Mouse (Mus musculus) CD4-positive, CD25-positive, alpha-beta regulatory T cell, adult 4 months (primary cell): ENCODE results near the gene Olfr402. TPM values are rescaled to one million over a fixed set of nuclear protein-coding genes. Genes with fewer than 3 reads are reported as not detected.
"Not testable (repeated sequence)": the region's sequence is repeated elsewhere in the genome, so short reads cannot be mapped to it uniquely, and the experiment has no call there.

ENCODE experiments used
- ATAC-seq: one replicate; pipeline ENCODE4 v1.8.0; 2017
- polyA plus RNA-seq, 2 experiments: library from polyadenylated mRNA; unstranded; fragments of 100-300 nt; shearing (Covaris generic); gene quantifications; one replicate each; pipeline ENCODE4 v1.2.1; 2017

The Olfr402 gene
- polyA plus RNA-seq: not detected

GRCm38 (mm10) chr11:74153229-74153628, at the start of gene Olfr402:
Gene Olfr402, plus strand, starts transcription at chr11:74153529.
- no peak for ATAC-seq

- no peak for ATAC-seq
These were observed 48.3 kb upstream of the Olfr402 start for GRCm38 (mm10) chr11:74105066-74105465.

GRCm38 (mm10) chr11:74113412-74113811, 39.9 kb upstream of the Olfr402 start, which contains the start of gene Olfr401:
Gene Olfr401, plus strand, starts transcription at chr11:74113712.
- ATAC-seq: no peak

- not testable (repeated sequence) for ATAC-seq
These were observed 13.3 kb upstream of the Olfr402 start for GRCm38 (mm10) chr11:74140001-74140400.

- no peak for ATAC-seq
These were observed 7.5 kb upstream of the Olfr402 start for GRCm38 (mm10) chr11:74145866-74146265.

- ATAC-seq: no peak
These were observed 15.4 kb downstream of the Olfr402 start for GRCm38 (mm10) chr11:74168771-74169170.

- no peak for ATAC-seq
These were observed 29.8 kb downstream of the Olfr402 start for GRCm38 (mm10) chr11:74183168-74183567.

GRCm38 (mm10) chr11:74183745-74184144, 30.4 kb downstream of the Olfr402 start:
- ATAC-seq: no peak

GRCm38 (mm10) chr11:74185949-74186348, 32.6 kb downstream of the Olfr402 start, which contains the start of gene Olfr403:
Gene Olfr403, plus strand, starts transcription at chr11:74186249.
- ATAC-seq: no peak

Other genes with a start within 250 kb of the Olfr402 start
- gene Olfr395, start 244.2 kb upstream of the Olfr402 start, polyA plus RNA-seq: not detected
- gene Olfr23, start 216.9 kb upstream of the Olfr402 start, polyA plus RNA-seq: not detected
- gene Olfr397, start 192.7 kb upstream of the Olfr402 start, polyA plus RNA-seq: not detected
- gene Olfr398, start 163.1 kb upstream of the Olfr402 start, polyA plus RNA-seq: under 1 TPM in 1 of 2 experiments, not detected in 1; 0.26 TPM
- gene Olfr139, start 97.0 kb upstream of the Olfr402 start, polyA plus RNA-seq: not detected
- not detected for gene Olfr399, start 96.9 kb upstream of the Olfr402 start, polyA plus RNA-seq
- gene Zfp616, start 83.6 kb upstream of the Olfr402 start, polyA plus RNA-seq: not detected
- not detected for gene Olfr401, start 39.8 kb upstream of the Olfr402 start, polyA plus RNA-seq
- gene Olfr403, start 32.7 kb downstream of the Olfr402 start, polyA plus RNA-seq: not detected
- gene Olfr43, start 57.9 kb downstream of the Olfr402 start, polyA plus RNA-seq: not detected
- gene Olfr406, start 106.3 kb downstream of the Olfr402 start, polyA plus RNA-seq: not detected
- gene Olfr59, start 130.2 kb downstream of the Olfr402 start, polyA plus RNA-seq: under 1 TPM in 1 of 2 experiments, not detected in 1; 0.11 TPM
- gene Olfr410, start 184.5 kb downstream of the Olfr402 start, polyA plus RNA-seq: not detected
- not detected for gene Olfr411, start 199.1 kb downstream of the Olfr402 start, polyA plus RNA-seq
- not detected for gene Olfr412, start 208.5 kb downstream of the Olfr402 start, polyA plus RNA-seq